Mouse (Mus musculus) intestine, embryonic 15.5 days (tissue): Measurements from ENCODE around the gene Nxnl2. TPM values are rescaled to one million over a fixed set of nuclear protein-coding genes. Genes with fewer than 3 reads are reported as not detected.

ENCODE experiments used
- ATAC-seq: fragments of 200-750 bp; cut with Nextera tagmentation; 2 replicates; pipeline ENCODE4 v1.8.0; 2017; ENCODE audit warnings: moderate TSS enrichment, moderate library complexity
- H3K27ac ChIP-seq: fragments of 300-500 bp; sonication (generic); 2 replicates; pipeline ENCODE4 v1.5.1; 2015; ENCODE audit warnings: mild to moderate bottlenecking, inconsistent platforms
- H3K27me3 ChIP-seq: fragments of 300-500 bp; sonication (generic); replicated peaks from 2 replicates; pipeline ENCODE4 v1.6.1; 2015; ENCODE audit warnings: inconsistent platforms
- H3K36me3 ChIP-seq: fragments of 300-500 bp; sonication (generic); 2 replicates; pipeline ENCODE4 v1.6.1; 2015; ENCODE audit warnings: inconsistent platforms
- H3K4me1 ChIP-seq: fragments of 300-500 bp; sonication (generic); replicated peaks from 2 replicates; pipeline ENCODE4 v1.6.1; 2015; ENCODE audit warnings: inconsistent platforms
- H3K4me2 ChIP-seq: fragments of 300-500 bp; sonication (generic); replicated peaks from 2 replicates; pipeline ENCODE4 v1.6.1; 2015; ENCODE audit warnings: mild to moderate bottlenecking, inconsistent platforms
- H3K4me3 ChIP-seq: fragments of 300-500 bp; sonication (generic); replicated peaks from 2 replicates; pipeline ENCODE4 v1.5.1; 2015; ENCODE audit warnings: inconsistent platforms
- H3K9ac ChIP-seq: fragments of 300-500 bp; sonication (generic); 2 replicates; pipeline ENCODE4 v1.6.1; 2015; ENCODE audit warnings: inconsistent platforms
- H3K9me3 ChIP-seq: fragments of 300-500 bp; sonication (generic); 2 replicates; pipeline ENCODE4 v1.6.1; 2016; ENCODE audit warnings: inconsistent platforms
- WGBS: fragments of 180-500 bp; shearing (Covaris S2); methylation state at CpG from one replicate; pipeline ENCODE4 v1.1.7; 2015; 5-methylcytosine and 5-hydroxymethylcytosine counted together
- polyA plus RNA-seq: library from polyadenylated mRNA; unstranded; fragments of >200 nt; fragmentation: Nextera tagmentation; extraction: Ambion mirVana; gene quantifications from 2 replicates; pipeline ENCODE4 v1.2.1, GENCODE M21; 2015

The Nxnl2 gene
- polyA plus RNA-seq, 1 experiment from 2014 or later: 2.1 TPM

DNA sequence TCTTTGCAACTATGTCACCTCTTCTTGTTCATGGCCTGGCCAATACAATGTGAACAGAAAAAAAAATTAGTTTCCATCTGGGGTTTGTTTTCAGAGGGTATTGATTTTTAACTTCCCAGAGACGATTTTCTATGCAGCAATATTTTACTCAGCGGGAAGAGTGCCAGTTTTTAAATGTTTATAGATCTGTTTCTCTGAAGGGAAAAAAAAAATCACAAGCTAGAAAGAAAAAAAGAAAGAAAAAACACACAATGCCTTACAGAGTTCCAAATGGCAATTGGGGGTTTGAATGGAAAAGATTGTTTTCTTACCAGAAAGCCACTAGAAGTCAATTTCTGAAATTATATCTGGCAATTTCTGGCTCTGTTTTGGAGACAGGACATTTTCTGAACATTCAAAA, 43.9 kb downstream of the Nxnl2 start:
- H3K9ac ChIP-seq: no peak overlapping the region
- no peaks in the 10 kb centered on the region for H3K4me1 ChIP-seq
- no peaks in the 10 kb centered on the region for H3K27me3 ChIP-seq
- H3K4me3 ChIP-seq: no peak overlapping the region
- no peaks in the 10 kb centered on the region for H3K36me3 ChIP-seq
- no peak overlapping the region for H3K27ac ChIP-seq
- 37% methylated on average over 2 of the region's 2 CpGs for WGBS
- no peak overlapping the region for H3K4me2 ChIP-seq
- no peaks in the 10 kb centered on the region for H3K9me3 ChIP-seq
- no peak for ATAC-seq

DNA sequence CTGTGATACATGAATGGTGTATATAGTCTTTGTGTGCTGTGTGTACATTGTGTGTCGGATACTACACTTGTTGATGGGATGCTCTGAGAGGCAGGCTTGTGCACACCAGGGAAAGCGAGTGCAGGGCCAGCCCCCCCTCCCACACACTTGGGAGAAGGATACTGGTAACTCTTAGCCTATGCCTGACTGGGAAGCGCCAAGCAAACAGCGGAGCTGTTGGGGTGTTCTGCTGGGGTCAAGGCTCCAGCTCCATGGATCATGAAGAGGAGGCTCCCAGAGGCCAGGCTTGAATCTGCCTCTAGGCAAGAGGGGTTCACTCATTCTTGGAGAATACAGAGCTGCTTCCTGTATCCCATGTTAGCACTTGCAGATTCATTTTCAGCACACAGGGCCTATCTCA, 50.1 kb downstream of the Nxnl2 start:
- Histone ChIP-seq H3K9me3 (no peaks in the 10 kb centered on the region), H3K36me3 (no peaks in the 10 kb centered on the region), H3K4me3 (no peak overlapping the region), H3K4me1 (no peaks in the 10 kb centered on the region), H3K9ac (no peak overlapping the region), H3K4me2 (no peak overlapping the region), H3K27me3 (no peaks in the 10 kb centered on the region), H3K27ac (no peak overlapping the region)
- WGBS: 81% methylated on average over 4 of the region's 4 CpGs
- no peak for ATAC-seq

DNA sequence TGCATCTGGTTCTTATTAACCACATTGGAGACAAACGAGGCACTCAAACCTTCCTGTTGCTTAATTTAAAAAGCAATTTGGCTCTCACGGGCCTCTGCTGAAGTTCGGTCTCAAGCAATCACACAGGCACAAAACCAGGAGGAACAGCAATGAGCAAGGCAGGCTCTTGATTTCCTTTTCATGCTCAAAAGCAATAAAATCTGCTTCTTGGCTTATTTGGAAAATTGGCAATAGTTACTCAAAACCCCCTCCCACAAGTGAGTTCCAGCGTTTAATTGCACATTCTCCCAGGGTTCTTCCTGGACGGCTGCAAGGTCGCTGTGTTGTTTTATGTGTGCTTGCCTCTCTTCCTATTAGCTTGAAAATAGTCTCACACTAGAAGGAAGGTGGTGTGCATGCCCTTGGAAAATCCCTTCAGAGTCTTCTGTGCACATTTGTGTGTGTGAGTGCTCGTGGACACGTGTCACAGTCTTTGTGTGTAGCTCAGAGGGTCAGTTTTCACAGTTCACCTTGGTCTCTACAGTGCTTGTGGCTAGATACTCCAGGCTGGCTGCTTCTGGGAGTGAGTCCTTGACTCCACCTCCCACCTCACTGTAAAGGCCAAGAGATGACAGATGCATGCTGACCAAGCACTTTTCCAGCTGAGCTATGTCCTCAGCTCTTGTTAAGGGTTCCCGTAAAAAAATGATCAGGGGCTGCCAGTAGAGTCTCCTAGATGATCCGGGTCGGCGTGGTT, 50.8 kb downstream of the Nxnl2 start:
- Histone ChIP-seq H3K27me3 (no peaks in the 10 kb centered on the region), H3K27ac (no peak overlapping the region), H3K4me1 (no peaks in the 10 kb centered on the region), H3K9ac (no peak overlapping the region), H3K9me3 (no peaks in the 10 kb centered on the region), H3K36me3 (no peaks in the 10 kb centered on the region), H3K4me3 (no peak overlapping the region), H3K4me2 (no peak overlapping the region)
- 46% methylated on average over 12 of the region's 12 CpGs for WGBS
- no peak for ATAC-seq

Other genes starting within 250 kb of the Nxnl2 start
- gene Spin1, start 70.1 kb upstream of the Nxnl2 start, polyA plus RNA-seq: 65.1 and 68.3 TPM in 2 replicates
- gene S1pr3, start 237.6 kb downstream of the Nxnl2 start, polyA plus RNA-seq: 42.3 and 46.6 TPM in 2 replicates